Mouse (Mus musculus) ES-E14 (cell line): ENCODE data around the gene Kctd14. TPM values are rescaled to one million over a fixed set of nuclear protein-coding genes. Genes with fewer than 3 reads are reported as not detected.

Experiments
- DNase-seq: peaks from one replicate; pipeline ENCODE4 v3.0.0-alpha.2; 2013; ENCODE audit warnings: low read depth, low spot score
- H3K27ac ChIP-seq: 2 replicates; pipeline ENCODE4 v1.5.1; 2012; ENCODE audit warnings: low read depth, mild to moderate bottlenecking, low read length, moderate library complexity, mixed read lengths; ENCODE audit not compliant: poor library complexity, insufficient read depth, severe bottlenecking
- H3K36me3 ChIP-seq: 2 replicates; pipeline ENCODE4 v1.6.1; 2012; ENCODE audit warnings: mild to moderate bottlenecking, low read length, moderate library complexity, mixed read lengths; ENCODE audit not compliant: control insufficient read depth, poor library complexity, insufficient read depth, severe bottlenecking
- H3K4me1 ChIP-seq, 2 experiments: fragments of 150-350 bp in 1 of 2; sonication (generic) in 1 of 2; 2 replicates each; pipeline ENCODE4 v1.6.1; 2012; ENCODE audit warnings: low read length in 2 of 2, mild to moderate bottlenecking in 1 of 2, mixed read lengths in 1 of 2; ENCODE audit not compliant: control insufficient read depth in 2 of 2, insufficient read depth in 2 of 2, poor library complexity in 1 of 2
- H3K4me3 ChIP-seq, 2 experiments: fragments of 150-350 bp in 1 of 2; sonication (generic) in 1 of 2; 2 replicates each; pipeline ENCODE4 v1.5.1; 2012; ENCODE audit warnings: low read length in 2 of 2, low read depth in 1 of 2, mild to moderate bottlenecking in 1 of 2, mixed read lengths in 1 of 2; ENCODE audit not compliant: insufficient read depth in 1 of 2, poor library complexity in 1 of 2, severe bottlenecking in 1 of 2
- H3K9ac ChIP-seq: 2 replicates; pipeline ENCODE4 v1.6.1; 2012; ENCODE audit warnings: low read depth, mild to moderate bottlenecking, low read length, mixed read lengths; ENCODE audit not compliant: poor library complexity, insufficient read depth, severe bottlenecking
- H3K9me3 ChIP-seq: fragments of 150-350 bp; sonication (generic); 2 replicates; pipeline ENCODE4 v1.6.1; 2012; ENCODE audit warnings: low read depth, mild to moderate bottlenecking, low read length; ENCODE audit not compliant: control insufficient read depth, insufficient read depth
- CHD2 ChIP-seq: IDR thresholded peaks from 2 replicates; pipeline ENCODE4 v1.6.1; 2014; ENCODE audit warnings: mild to moderate bottlenecking, low read depth, low read length, inconsistent platforms
- HCFC1 ChIP-seq: IDR thresholded peaks from 2 replicates; pipeline ENCODE4 v1.6.1; 2012; ENCODE audit warnings: low read length, inconsistent platforms, borderline replicate concordance; ENCODE audit not compliant: insufficient read depth
- in situ Hi-C, 2 experiments: fragments of 600-800 bp; cut with MboI; formaldehyde crosslinking; loops; one replicate each; pipeline ENCODE4 v1.15.1; 2025; ENCODE audit warnings: low sequenced_read_pairs in 2 of 2, inconsistent platforms in 1 of 2; ENCODE audit not compliant: unreplicated experiment in 2 of 2
- total RNA-seq: library from RNA; depleted of rRNA; stranded (reverse); fragments of 300-350 nt; gene quantifications from 2 replicates; pipeline ENCODE4 v1.2.3, GENCODE M21; 2012; rRNA removed

Kctd14 gene
- total RNA-seq, 1 experiment: 0.09 TPM

GRCm38 (mm10) chr7:97500555-97501209 is 49.6 kb downstream of the Kctd14 start:
- H3K36me3 ChIP-seq: peaks cover 5% of the 10 kb centered on the region; the same call in 1 of the 2 replicates
- no peak for TF ChIP-seq CHD2
- no peak for TF ChIP-seq HCFC1
- H3K4me1 ChIP-seq: no peaks in the 10 kb centered on the region
- no peak overlapping the region for H3K27ac ChIP-seq
- no peak for DNase-seq
- in situ Hi-C loops: no loop called here
- no peak overlapping the region for H3K4me3 ChIP-seq
- no peaks in the 10 kb centered on the region for H3K9me3 ChIP-seq
- H3K9ac ChIP-seq: no peak overlapping the region

Other genes starting within 250 kb of the Kctd14 start
- gene Usp35, start 119.3 kb upstream of the Kctd14 start, total RNA-seq: 5.8 and 10.3 TPM in 2 replicates
- 1.2 and 1.4 TPM in 2 replicates for gene Kctd21, start 119.0 kb upstream of the Kctd14 start, total RNA-seq
- 9.0 and 9.7 TPM in 2 replicates for gene Alg8, start 79.7 kb upstream of the Kctd14 start, total RNA-seq
- gene Ndufc2, start 51.3 kb upstream of the Kctd14 start, total RNA-seq: 233 and 286 TPM in 2 replicates
- gene Thrsp, start 33.6 kb upstream of the Kctd14 start, total RNA-seq: 0.85 and 0.89 TPM in 2 replicates
- gene Ints4, start 29.6 kb downstream of the Kctd14 start, total RNA-seq: 63.4 and 64.2 TPM in 2 replicates
- gene Aamdc, start 128.2 kb downstream of the Kctd14 start, total RNA-seq: 11.1 and 15.5 TPM in 2 replicates
- gene Rsf1, start 128.6 kb downstream of the Kctd14 start, total RNA-seq: 27.0 and 31.1 TPM in 2 replicates
- 173 and 191 TPM in 2 replicates for gene Clns1a, start 245.3 kb downstream of the Kctd14 start, total RNA-seq